Mouse (Mus musculus) forebrain, embryonic 15.5 days (tissue): Measurements from ENCODE around the gene Foxb1. TPM values are rescaled to one million over a fixed set of nuclear protein-coding genes. Genes with fewer than 3 reads are reported as not detected.

ENCODE experiments used
- ATAC-seq: fragments of 200-750 bp; cut with Nextera tagmentation; replicated peaks from 2 replicates; pipeline ENCODE4 v1.8.0; 2017; ENCODE audit warnings: mild to moderate bottlenecking, moderate TSS enrichment, moderate library complexity
- H3K27ac ChIP-seq: fragments of 300-500 bp; sonication (generic); replicated peaks from 2 replicates; pipeline ENCODE4 v1.5.1; 2015; ENCODE audit warnings: mild to moderate bottlenecking, inconsistent platforms
- H3K27me3 ChIP-seq: fragments of 300-500 bp; sonication (generic); 2 replicates; pipeline ENCODE4 v1.6.1; 2015; ENCODE audit warnings: inconsistent platforms
- H3K36me3 ChIP-seq: fragments of 300-500 bp; sonication (generic); 2 replicates; pipeline ENCODE4 v1.6.1; 2015; ENCODE audit warnings: mild to moderate bottlenecking, inconsistent platforms
- H3K4me1 ChIP-seq: fragments of 300-500 bp; sonication (generic); 2 replicates; pipeline ENCODE4 v1.6.1; 2015; ENCODE audit warnings: inconsistent platforms
- H3K4me2 ChIP-seq: fragments of 300-500 bp; sonication (generic); replicated peaks from 2 replicates; pipeline ENCODE4 v1.6.1; 2015; ENCODE audit warnings: mild to moderate bottlenecking, inconsistent platforms
- H3K4me3 ChIP-seq: fragments of 300-500 bp; sonication (generic); 2 replicates; pipeline ENCODE4 v1.5.1; 2015; ENCODE audit warnings: mild to moderate bottlenecking, inconsistent platforms
- H3K9ac ChIP-seq: fragments of 300-500 bp; sonication (generic); replicated peaks from 2 replicates; pipeline ENCODE4 v1.6.1; 2015; ENCODE audit warnings: mild to moderate bottlenecking, inconsistent platforms
- H3K9me3 ChIP-seq: fragments of 300-500 bp; sonication (generic); 2 replicates; pipeline ENCODE4 v1.6.1; 2016; ENCODE audit warnings: inconsistent platforms
- WGBS: fragments of 180-500 bp; shearing (Covaris S2); methylation state at CpG from one replicate; pipeline ENCODE4 v1.1.7; 2015; ENCODE audit warnings: mixed read lengths; 5-methylcytosine and 5-hydroxymethylcytosine counted together
- polyA plus RNA-seq: library from polyadenylated mRNA; unstranded; fragments of >200 nt; fragmentation: Nextera tagmentation; extraction: Ambion mirVana; gene quantifications from 2 replicates; pipeline ENCODE4 v1.2.1, GENCODE M21; 2015

Gene Foxb1
- polyA plus RNA-seq, 1 experiment from 2014 or later = 0.98 TPM

DNA sequence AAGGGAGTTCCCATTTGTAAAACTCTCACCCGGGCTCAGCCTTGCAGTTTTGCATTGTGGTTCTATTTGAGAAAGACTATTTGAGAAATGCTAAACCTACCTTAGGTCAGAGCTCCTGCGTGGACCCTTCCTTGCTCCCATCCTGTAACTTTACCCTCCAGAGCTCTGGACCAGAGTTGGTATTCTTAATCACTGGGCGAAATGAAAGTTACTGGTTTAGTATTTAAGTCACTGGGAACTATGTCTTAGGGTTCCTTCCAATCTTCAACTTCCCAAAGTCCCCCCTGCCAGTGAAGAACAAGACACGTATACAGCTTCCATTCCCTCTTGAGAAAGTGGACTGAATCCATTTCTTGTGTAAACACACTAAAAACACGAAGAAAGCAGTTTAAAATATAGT lies 5.6 kb downstream of the Foxb1 start:
- peaks cover 88% of the 10 kb centered on the region for H3K27me3 ChIP-seq
- ATAC-seq = no peak
- H3K4me3 ChIP-seq = no peak overlapping the region
- H3K9ac ChIP-seq = no peak overlapping the region
- H3K36me3 ChIP-seq = no peaks in the 10 kb centered on the region
- no peak overlapping the region for H3K4me2 ChIP-seq
- H3K27ac ChIP-seq = no peak overlapping the region
- no peaks in the 10 kb centered on the region for H3K9me3 ChIP-seq
- H3K4me1 ChIP-seq = peaks cover 8% of the 10 kb centered on the region; the same call in 1 of the 2 replicates
- WGBS = 4% methylated on average over 5 of the region's 5 CpGs

DNA sequence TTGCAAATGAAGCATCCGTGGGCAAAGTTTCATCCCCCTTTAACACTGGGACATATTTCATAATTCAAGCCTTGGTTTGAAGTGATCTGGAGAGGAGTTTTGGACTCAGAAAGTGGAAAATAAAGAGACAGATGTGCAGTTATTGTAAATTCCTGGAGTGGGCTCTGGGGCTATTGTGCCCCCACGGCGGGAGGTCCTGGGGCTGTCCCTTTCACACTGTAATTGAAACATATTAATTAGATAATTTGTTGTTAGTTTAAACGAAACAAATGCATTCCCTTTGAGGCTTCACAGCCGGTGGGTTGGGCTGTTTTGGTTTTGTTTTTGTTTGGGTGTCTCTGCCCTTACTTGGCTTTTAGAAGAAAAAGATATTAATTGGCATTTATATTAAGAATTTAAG lies 6.0 kb downstream of the Foxb1 start:
- Histone ChIP-seq H3K9me3 (no peaks in the 10 kb centered on the region), H3K27me3 (peaks cover 85% of the 10 kb centered on the region), H3K4me2 (no peak overlapping the region), H3K36me3 (no peaks in the 10 kb centered on the region), H3K4me3 (no peak overlapping the region), H3K27ac (no peak overlapping the region), H3K9ac (no peak overlapping the region), H3K4me1 (peaks cover 4% of the 10 kb centered on the region; the same call in 1 of the 2 replicates)
- WGBS = 0% methylated on average over 5 of the region's 5 CpGs
- ATAC-seq = no peak

DNA sequence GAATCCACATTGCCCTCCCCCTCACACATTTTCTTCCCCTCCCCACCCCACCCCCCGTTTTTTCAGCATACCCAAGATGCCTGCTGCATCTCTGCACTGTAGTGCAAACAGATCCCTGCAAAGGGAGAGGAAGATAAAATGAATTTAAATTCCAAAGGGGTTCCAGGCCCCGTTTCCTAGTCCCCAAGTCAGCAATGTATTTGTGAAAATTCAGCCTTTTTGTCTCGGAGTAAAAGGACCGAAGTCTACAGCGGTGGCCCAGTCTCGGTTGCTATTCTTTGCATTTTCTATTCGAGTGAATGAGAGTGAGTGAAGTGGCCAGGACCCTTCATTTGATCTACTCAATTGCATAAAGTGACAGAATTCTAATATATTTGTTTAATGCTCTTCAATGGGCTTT lies 6.4 kb downstream of the Foxb1 start:
- Histone ChIP-seq H3K27me3 (peaks cover 85% of the 10 kb centered on the region), H3K27ac (no peak overlapping the region), H3K4me3 (no peak overlapping the region), H3K9ac (no peak overlapping the region), H3K9me3 (no peaks in the 10 kb centered on the region), H3K4me2 (no peak overlapping the region), H3K36me3 (no peaks in the 10 kb centered on the region), H3K4me1 (0 out of 2 replicates have a peak, but pooled peaks cover 3% of the 10 kb centered on the region)
- 2% methylated on average over 7 of the region's 7 CpGs for WGBS
- no peak for ATAC-seq

DNA sequence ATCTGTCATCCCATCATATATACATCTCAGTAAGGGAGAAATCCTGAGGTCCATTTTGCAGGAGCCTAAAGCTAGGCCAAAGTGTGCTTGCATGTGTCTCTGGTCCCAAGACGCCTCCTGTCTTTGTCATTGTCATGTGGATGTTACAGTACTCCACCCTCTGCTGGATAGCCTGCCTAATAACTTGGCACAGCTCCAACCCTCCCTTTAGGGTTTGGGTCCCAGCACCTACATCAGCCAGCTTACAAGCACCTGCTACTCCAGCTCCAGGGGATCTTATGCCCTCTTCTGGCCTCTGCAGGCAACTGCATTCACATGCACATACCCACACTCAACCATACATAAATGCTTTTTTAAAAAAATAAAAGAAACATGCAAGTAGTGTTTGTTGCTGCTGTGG lies 12.8 kb downstream of the Foxb1 start:
- Histone ChIP-seq H3K4me1 (no peaks in the 10 kb centered on the region), H3K4me3 (no peak overlapping the region), H3K9ac (no peak overlapping the region), H3K27ac (no peak overlapping the region), H3K4me2 (no peak overlapping the region), H3K9me3 (no peaks in the 10 kb centered on the region), H3K36me3 (no peaks in the 10 kb centered on the region), H3K27me3 (peaks cover 26% of the 10 kb centered on the region)
- WGBS = 90% methylated on average over 1 of the region's 1 CpGs
- ATAC-seq = no peak

DNA sequence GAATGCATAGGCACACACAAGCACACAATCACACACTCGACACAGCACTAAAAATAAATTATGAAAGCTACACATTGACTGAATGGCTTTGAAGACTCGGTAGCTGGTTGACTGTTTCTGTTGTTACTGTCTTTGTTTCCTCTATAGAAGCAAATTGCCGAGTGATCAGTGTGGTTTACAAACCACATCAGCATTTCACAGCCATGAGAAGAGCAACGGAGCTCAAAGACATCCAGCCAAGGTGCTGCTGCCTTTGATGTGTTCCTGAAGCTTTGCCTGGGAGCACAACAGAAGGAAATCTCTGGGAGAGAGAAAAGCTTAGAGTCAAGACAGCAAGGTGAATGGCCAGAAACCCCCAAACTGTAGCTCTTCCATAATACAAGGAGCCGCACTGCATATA lies 32.0 kb downstream of the Foxb1 start:
- H3K4me3 ChIP-seq = no peak overlapping the region
- WGBS = 71% methylated on average over 5 of the region's 5 CpGs

DNA sequence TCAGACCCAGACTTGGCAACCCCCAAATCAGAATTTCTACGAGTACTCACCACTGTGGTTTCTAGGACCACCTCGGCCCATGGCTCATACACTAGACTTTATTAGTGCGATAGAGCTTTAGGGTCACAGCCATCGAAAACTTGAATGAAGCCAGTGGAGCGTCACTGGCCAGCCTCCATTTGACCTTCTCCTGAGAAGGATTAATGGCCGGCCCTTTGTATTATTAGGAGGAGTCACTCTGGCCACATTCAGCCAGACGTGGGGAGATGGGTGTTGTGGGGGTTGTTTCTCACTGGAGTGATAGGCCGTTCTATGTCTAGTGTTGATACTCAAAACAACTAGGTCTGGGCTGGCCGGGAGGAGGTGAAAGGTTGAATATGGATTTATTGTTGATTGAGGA lies 42.3 kb downstream of the Foxb1 start:
- WGBS = 60% methylated on average over 9 of the region's 9 CpGs
- ATAC-seq = no peak
- no peaks in the 10 kb centered on the region for H3K36me3 ChIP-seq
- H3K9ac ChIP-seq = no peak overlapping the region
- no peak overlapping the region for H3K27ac ChIP-seq
- no peak overlapping the region for H3K4me3 ChIP-seq
- peaks cover 10% of the 10 kb centered on the region for H3K4me1 ChIP-seq
- H3K9me3 ChIP-seq = no peaks in the 10 kb centered on the region
- H3K4me2 ChIP-seq = no peak overlapping the region
- peaks cover 22% of the 10 kb centered on the region; the same call in 1 of the 2 replicates for H3K27me3 ChIP-seq

More for the DNA sequence above, 32.0 kb downstream of the Foxb1 start:
- Histone ChIP-seq H3K4me2 (no peak overlapping the region), H3K27ac (no peak overlapping the region), H3K9me3 (0 out of 2 replicates have a peak, but pooled peaks cover 3% of the 10 kb centered on the region), H3K9ac (no peak overlapping the region), H3K36me3 (no peaks in the 10 kb centered on the region), H3K27me3 (no peaks in the 10 kb centered on the region), H3K4me1 (no peaks in the 10 kb centered on the region)
- ATAC-seq = no peak

DNA sequence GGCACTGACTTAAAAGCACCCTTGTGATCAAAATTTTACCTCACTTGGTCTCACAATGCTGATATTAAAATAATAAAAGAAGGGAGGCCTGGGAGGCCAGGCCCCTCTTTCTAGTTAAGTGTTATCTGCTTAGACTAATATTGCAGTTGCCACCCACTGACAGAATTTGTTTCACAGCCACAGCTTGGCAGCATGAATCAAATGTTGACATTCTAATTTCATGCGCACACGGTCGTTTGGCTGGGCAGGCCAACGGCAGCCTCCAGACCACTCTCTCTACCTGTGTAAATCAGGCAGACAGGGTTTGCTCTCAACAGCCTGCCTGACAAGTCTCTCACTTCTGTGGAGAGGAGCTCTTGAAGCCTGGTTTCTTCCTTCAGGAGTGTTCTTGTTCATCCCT lies 44.4 kb downstream of the Foxb1 start:
- Histone ChIP-seq H3K27me3 (peaks cover 30% of the 10 kb centered on the region; the same call in 1 of the 2 replicates), H3K36me3 (no peaks in the 10 kb centered on the region), H3K27ac (no peak overlapping the region), H3K4me1 (peaks cover 10% of the 10 kb centered on the region), H3K9ac (no peak overlapping the region), H3K4me3 (no peak overlapping the region), H3K4me2 (no peak overlapping the region), H3K9me3 (no peaks in the 10 kb centered on the region)
- WGBS = 26% methylated on average over 4 of the region's 4 CpGs
- ATAC-seq = no peak

DNA sequence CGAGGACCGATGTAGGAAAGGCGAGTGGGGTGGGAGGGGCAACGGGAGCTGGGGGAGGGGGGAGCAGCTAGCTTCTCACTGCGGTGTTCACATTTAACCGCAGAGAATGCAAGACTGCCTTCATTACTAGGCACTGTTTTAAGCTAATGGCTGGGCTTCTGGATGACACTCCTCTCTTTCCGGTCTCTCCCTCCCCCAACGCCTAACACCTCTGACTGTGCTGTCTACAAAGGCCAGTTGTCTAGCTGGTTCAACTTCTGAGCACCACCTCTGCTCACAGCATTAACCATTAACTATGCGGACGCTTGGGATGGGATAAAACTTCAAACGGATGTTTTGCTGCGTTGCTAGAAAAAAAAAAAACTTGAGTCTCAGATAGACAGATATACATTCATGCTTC lies 45.3 kb downstream of the Foxb1 start:
- Histone ChIP-seq H3K27ac (no peak overlapping the region), H3K9me3 (no peaks in the 10 kb centered on the region), H3K36me3 (no peaks in the 10 kb centered on the region), H3K4me3 (no peak overlapping the region), H3K9ac (no peak overlapping the region), H3K4me2 (no peak overlapping the region), H3K27me3 (peaks cover 30% of the 10 kb centered on the region; the same call in 1 of the 2 replicates), H3K4me1 (peaks cover 10% of the 10 kb centered on the region)
- 19% methylated on average over 12 of the region's 12 CpGs for WGBS
- ATAC-seq = no peak

DNA sequence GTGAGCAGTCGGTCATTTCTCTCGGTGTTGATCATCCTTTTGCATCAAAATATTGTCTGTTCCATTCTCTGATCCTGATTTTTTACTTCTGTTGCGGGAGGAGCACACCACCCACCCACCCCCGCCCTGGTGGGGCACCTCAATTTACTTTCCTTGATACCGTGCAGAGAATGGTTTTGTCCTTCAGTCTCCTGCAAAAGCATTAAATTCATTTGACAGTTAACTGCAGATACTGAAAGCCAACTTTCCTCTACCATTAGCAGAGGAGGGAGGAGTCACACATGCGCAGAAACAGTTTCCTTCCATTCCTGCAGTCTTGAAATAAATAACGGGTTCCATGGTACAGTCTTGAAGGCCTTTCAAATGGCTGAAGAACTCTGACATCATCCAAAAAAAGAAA lies 46.4 kb downstream of the Foxb1 start:
- Histone ChIP-seq H3K27me3 (peaks cover 30% of the 10 kb centered on the region; the same call in 1 of the 2 replicates), H3K4me1 (peaks cover 10% of the 10 kb centered on the region), H3K4me2 (no peak overlapping the region), H3K36me3 (no peaks in the 10 kb centered on the region), H3K27ac (no peak overlapping the region), H3K4me3 (no peak overlapping the region), H3K9me3 (no peaks in the 10 kb centered on the region), H3K9ac (no peak overlapping the region)
- no peak for ATAC-seq
- 17% methylated on average over 7 of the region's 7 CpGs for WGBS

DNA sequence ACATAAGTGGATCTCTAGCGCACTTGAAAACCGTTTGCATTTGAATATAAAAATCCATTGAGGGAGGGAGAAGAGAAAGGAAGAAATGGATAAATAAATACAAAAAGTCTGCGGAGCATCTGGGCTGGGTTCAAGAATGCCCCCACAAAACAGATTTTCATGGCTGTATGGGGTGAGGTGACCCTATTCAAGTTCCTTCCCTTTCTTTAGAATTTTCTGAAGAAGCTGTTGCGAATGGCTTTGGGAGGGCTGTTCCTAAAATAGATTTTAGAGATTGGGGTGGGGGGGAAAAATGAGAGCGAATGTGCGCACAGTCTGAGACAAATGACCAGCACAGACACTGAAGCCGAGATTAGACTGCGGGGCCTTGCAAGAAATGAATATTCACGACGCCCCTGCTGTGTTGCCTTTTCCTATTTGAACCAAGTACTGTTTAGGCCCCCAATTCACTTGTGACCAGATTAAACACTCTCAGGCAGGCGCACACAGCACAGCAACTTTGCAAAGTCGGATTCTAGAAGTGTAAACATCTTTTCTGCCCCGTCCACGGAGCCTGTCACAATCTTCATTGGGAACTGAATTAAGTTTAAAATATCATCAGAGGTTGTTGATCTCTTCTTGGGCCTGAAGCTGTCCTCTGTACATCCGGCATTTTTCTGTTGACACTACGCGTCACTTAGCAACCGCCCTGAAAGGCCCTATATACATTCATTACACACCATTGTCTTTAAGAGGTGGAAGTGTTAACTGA lies 47.0 kb downstream of the Foxb1 start:
- no peak overlapping the region for H3K9ac ChIP-seq
- H3K9me3 ChIP-seq = no peaks in the 10 kb centered on the region
- H3K4me2 ChIP-seq = no peak overlapping the region
- 9% methylated on average over 18 of the region's 18 CpGs for WGBS
- H3K4me3 ChIP-seq = no peak overlapping the region
- peaks cover 10% of the 10 kb centered on the region for H3K4me1 ChIP-seq
- ATAC-seq = no peak
- peaks cover 30% of the 10 kb centered on the region; the same call in 1 of the 2 replicates for H3K27me3 ChIP-seq
- no peaks in the 10 kb centered on the region for H3K36me3 ChIP-seq
- no peak overlapping the region for H3K27ac ChIP-seq

DNA sequence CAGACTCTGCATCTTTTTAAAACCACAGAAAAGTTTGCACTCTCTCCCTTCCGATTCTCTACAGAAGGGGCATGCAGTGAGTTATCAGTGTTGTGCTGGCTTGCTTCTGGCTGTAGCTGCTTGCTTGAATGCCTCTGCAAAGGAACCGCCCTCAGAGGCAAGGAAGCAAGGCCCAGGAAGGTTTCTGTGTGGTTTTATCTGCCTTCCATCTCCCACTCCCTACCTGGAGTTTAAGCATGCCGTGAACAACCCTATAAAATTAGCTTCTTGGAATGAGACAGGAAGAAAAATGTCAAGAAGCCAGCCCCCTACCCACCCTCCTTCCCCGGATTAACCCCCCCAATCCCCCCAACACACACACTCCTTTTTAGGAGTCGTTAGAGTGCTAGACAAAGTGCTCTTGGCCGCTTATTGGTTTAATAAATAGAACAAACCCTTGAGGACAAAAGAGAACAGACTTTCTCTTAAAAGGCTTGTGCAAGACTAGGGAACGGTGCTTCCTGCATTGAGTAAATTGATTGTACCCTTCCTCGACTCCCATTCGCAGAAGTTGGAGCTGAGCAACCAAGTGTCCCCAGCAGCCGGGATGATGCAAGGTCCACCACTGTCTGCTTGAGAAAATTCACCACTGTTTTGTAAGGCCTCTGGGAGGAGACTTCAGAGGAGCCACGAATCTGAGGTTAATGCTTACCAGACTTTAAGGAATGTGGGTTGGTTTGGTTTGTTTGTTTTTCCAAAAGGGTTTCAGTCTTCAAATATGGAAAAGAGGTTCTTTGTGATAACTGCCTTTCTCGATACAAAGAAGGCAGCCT lies 47.8 kb downstream of the Foxb1 start:
- Histone ChIP-seq H3K9ac (no peak overlapping the region), H3K4me3 (no peak overlapping the region), H3K27me3 (peaks cover 30% of the 10 kb centered on the region; the same call in 1 of the 2 replicates), H3K27ac (no peak overlapping the region), H3K4me1 (peaks cover 10% of the 10 kb centered on the region), H3K36me3 (no peaks in the 10 kb centered on the region), H3K4me2 (no peak overlapping the region), H3K9me3 (no peaks in the 10 kb centered on the region)
- no peak for ATAC-seq
- 15% methylated on average over 12 of the region's 12 CpGs for WGBS
